Mouse (Mus musculus) T-cell, adult 2 months (primary cell): ENCODE measurements around the gene Olfr718-ps1.
"Not testable (repeated sequence)": the region's sequence is repeated elsewhere in the genome, so short reads cannot be mapped to it uniquely, and the experiment has no call there.

Source experiments
- DNase-seq: peaks from one replicate; pipeline ENCODE4 v3.0.0; 2022; ENCODE audit warnings: low spot score

The Olfr718-ps1 gene

DNA sequence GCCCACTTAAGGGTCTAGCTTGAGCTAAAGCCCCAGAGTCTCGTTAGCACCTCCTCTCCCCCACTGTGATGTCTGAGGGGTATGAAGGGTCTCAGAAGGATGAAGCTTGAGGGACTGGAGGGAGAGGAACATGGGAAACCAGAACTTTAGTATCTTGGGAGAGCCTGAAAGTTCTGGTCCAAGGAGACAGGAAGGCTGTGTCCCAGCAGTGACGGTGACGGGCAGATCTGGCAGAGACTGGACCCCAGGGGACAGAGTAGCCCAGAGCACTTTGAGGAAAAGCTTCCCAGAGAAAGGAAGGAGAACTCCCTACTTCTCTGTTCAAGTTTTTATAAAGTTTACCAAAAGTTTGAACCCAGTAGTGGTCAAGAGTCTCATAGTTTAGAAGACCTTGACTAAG is at the start of gene Olfr718-ps1:
Olfr718-ps1 (minus strand) TSS at position 101 of the 400 bp plus-strand sequence.
- DNase-seq: no peak

DNA sequence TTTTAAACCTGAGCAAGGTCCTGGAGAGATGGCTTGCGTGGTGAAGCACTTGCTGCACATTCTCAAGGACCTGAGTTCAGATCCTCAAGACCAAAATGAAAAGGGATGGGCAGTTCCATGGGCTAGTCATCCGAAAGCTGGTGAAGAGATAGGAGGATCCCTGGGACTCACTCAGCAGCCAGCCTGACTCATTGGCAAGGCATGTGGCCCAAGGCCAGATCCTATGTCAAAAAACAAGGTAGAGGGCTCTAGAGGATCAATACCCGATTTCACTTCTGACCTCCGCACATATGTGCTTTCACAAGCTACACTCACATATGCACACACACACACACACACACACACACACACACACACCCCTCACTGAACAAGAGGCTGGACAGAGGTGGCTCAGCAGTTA is 49.1 kb upstream of the Olfr718-ps1 start:
- DNase-seq: no peak

DNA sequence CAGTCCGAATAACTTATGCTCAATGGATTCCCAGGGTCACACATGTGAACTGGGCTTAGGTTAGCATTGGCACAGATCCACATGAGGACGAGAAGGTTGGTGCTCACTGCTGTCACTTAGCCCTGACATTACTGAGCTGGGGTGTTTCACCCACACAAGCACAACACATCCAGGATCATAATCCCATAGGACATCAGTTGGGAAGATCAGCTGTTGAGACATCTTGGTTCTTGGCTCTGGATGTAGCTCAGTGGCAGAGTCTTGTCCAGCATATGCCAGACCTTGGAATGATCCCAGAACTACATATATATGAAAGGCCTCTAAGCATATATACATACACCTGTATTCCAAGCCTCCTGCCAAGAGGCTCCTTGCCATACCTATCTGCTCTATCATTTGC is 47.8 kb upstream of the Olfr718-ps1 start:
- DNase-seq: no peak

DNA sequence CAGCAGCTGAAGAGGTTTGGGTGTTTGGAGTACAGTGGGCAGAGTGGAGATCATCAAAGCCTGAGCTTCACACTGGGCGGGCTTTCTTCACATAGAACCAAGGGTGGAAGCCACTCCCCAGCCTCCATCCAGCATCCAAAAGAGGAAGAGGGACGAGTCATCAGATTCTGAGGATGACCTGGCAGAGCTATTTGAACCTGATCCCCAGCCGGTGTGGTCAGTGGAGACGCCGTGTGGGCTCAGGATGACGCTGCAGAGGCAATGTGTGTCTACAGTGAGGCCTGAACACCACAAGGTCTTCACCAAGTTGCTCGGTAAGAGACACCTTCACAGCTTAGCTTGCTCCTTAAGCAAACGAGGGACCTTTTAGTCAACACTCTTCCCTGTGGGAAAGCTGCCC is 47.4 kb upstream of the Olfr718-ps1 start:
- not testable (repeated sequence) for DNase-seq

DNA sequence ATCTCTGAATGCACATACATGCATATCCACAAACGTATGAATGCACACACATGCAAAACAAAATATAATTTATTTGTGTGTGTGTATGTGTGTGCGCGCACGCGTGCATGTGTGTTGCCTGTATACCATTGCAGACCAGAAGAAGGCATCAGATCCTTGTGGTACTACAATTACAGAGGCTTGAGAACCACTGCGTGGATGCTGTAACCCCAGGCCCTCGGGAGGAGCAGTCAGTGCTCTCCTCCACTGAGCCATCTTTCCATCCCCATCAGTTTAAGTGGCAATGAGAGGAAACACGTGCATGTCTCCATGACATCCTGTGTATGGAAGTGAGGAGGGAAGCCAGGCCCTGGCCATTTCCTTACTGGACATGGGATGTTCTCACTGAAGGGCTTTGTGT is 45.4 kb upstream of the Olfr718-ps1 start:
- DNase-seq: no peak

DNA sequence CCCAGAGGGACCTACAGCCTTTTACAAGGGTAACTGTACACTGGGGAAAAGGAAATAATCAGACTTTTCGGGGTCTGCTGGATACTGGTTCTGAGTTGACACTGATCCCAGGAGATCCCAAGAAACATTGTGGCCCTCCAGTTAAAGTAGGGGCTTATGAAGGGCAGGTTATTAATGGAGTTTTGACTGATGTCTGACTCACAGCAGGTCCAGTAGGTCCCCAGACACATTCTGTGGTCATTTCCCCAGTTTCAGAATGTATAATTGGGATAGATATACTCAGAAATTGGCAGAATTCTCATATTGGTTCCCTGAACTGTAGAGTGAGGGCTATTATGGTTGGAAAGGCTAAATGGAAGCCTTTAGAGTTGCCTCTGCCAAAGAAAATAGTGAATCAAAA is 40.6 kb upstream of the Olfr718-ps1 start:
- DNase-seq: not testable (repeated sequence)

DNA sequence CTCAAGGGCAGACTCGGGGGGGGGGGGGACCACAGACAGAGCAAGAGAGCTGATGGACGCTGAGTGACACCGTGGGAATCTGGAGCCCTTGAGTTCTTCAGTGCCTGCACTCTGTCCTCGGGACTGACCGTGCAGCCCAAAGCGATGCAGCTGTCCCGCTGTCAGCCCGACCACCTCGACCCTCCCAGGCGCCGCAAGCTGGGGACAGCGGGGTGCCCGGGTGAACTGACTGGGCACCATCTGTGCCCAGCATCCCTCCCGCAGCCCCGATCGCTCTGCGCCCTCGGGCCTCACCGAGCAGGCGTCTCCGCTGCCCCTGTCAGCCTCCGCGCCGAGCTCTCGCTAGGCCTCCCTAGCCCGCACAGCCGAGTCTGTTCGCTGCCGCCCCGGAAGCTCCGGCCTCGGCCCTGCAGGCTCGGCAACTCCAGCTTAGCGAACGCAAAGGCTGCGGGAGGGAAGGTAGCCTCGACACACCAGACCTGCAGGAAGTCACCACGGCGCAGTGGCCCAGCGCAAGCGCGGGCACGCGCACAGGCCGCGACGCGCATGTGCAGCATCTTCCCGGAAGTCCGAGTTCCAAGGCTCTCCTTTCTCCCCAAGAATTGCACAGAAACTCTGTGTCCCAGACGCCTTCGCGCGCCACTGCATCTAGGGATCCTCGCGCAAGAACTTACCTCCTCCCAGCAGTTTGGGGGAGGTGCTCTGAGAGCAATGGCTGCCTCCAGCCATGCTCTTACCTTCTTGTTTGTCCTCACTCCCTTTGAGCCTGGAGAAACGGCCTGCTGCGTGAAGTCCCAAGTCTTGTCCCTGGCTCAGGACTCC is 33.1 kb upstream of the Olfr718-ps1 start, which contains the start of the genes Rbak and Spdye4b:
Rbak (minus strand) TSS at position 521 of the 822 bp plus-strand sequence.
Spdye4b (plus strand) TSS at position 763 of the 822 bp plus-strand sequence.
- DNase-seq: peak; percentile 90

DNA sequence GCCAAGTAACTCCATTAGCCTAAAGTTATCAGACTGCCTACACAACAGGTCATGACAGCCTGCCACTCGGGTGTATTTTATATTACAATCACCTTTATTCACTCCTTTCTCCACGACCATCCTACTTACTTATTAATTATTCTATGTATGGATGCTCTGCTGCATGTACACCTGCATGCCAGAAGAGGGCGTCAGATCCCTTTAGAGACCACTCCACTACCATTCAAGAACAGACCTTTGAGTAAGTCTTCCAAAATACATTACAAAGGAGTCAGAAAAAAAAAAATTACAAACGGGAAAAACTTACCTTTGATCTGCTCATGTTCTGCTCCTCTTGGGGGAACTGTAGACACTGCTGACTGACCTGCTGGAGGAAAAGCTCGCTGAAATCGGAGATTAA is 31.8 kb upstream of the Olfr718-ps1 start:
- peak; percentile 7 for DNase-seq

DNA sequence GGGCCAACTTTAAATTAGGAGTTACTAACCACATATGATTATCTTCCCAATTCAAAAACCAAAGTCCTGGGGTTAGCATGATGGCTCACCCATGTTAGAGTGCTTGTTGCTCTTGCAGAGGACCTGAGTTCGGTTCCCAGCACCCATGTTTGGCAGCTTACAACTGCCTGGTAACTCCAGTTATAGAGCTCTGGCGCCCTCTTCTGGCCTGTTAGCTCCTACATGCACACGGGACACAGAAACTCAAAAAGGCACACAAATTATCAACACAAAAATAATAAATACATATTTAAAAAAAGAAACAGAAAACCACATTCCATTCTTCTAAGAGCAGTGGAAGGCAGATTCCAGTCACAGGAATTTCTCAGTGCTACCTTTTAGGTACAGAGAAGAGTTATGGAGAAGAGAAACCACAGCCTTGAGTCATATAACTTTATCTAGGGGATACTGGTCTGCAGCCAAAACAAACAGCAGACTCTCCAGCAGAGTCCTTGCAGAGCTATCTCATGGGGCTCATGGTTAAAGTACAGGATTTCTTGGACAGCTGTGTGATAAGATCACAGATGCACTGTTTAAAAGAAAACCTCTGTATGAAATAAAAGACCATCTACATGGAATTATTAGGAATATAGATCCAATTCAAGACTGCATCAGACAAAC is 30.3 kb upstream of the Olfr718-ps1 start:
- no peak for DNase-seq

DNA sequence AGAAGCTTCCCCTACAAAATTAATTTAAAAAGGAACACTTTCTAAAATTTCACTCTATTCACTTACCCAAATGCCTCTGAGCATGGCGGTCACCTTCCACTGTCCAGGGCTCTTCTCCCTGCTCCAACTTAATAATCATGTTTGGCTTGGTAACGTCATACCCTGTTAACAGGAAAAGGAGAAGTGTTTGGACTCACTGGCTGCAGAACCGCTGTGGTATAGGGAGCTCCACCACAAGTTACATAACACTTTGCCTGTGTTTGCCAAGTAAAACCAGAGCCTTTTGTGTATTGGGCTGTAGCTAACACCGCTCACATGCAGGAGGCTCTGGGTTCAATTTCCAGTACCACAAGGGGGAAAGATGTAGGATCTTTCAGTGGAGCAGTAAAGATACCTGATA is 28.6 kb upstream of the Olfr718-ps1 start:
- DNase-seq: no peak

DNA sequence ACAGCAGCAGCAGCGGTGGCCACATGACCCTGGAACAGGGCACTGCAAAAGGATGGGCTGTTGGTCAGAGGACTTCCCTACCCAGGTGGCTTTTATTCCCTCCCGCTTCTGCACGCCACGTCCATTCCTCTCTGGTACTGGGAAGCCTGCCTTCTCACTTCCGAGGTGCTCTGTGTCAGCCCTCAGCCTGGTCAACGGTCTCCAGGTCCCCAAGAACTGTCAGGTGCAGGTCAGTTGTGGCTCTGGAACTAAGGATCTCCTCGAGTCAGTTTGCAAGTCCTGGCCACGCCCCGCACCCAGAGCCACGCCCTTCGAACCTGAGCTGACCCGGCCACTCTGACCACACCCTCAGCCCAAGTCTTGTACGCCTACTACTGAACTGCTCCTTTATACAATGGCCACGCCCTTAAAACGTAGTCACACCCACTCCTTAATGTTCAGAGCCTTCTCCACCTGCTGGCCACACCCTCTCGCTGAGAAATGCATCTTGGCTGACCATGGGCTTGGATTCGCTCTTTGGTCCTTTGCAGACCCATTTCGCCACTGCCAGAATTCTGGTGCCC is 18.2 kb upstream of the Olfr718-ps1 start:
- no peak for DNase-seq

DNA sequence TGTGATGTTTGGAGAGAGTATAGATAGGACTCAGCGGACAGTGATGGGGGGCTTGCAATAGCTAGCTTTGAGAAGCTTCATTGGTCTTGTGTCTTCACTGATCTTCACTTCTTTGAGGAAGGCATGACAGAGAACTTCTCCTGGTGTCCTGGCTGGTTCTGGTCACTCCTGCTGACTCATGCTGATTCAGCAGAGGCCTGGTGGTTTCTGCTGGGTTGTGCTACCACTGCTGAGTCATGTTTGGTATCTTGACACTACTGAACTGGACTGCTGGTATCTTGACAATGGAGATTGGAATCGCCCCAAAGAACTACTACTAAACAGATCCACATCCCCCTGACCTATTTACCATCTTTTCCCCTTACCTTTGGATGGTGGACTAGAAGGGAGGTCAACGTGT is 8.2 kb upstream of the Olfr718-ps1 start:
- DNase-seq: no peak

DNA sequence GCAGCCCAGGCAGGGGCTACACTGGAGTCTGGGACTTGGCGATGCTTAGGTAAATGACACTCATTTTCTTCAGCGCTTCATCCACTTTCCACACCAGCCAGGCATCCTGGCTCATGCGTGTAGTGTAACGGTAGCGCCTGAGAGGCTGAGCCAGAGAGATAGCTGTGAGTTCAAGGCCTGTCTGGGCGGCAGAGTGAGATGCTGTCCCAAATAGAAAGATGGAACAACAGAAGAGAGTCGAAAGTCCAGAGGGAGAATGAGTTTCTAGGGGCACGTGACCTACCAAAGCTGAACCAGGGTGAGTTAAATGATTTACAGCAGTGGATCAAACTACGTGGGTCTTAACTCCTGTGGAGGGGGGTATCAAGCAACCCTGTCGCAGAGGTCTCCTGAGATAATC is 6.4 kb upstream of the Olfr718-ps1 start:
- no peak for DNase-seq

DNA sequence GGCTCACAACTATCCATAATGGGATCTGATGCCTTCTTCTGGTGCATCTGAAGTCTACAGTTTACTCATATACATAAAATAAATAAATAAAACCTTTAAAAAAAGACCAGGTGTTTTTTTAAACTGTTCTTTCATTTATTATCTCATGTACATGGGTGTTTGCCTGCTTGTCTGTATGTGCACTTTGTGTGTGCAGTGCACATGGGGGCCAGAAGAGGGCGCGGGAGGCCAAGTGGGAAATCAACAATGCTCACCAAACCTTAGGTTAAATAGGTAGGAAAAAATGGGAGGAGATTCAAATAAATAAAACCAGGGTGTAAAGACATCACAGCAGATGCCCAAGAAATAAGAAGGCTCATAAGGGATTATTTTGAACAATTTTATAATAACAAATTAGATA is 2.7 kb upstream of the Olfr718-ps1 start:
- no peak for DNase-seq

DNA sequence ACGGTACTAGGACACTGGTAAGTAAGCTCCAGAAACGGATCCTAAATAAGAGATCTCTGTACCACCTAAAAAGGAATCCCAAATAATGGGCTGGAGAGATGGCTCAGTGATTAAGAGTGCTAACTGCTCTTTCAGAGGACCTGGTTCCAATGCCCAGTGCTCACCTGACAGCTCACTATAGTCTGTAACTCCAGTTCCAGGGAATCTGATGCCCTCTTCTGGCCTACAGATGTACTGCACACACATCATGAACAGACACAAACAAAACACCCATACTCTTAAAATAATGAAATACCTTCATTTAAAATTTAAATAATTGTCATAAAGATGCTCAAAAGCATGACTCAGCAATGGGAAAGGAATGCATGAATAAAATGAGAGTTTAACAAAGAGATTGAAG is 2.2 kb upstream of the Olfr718-ps1 start:
- no peak for DNase-seq

DNA sequence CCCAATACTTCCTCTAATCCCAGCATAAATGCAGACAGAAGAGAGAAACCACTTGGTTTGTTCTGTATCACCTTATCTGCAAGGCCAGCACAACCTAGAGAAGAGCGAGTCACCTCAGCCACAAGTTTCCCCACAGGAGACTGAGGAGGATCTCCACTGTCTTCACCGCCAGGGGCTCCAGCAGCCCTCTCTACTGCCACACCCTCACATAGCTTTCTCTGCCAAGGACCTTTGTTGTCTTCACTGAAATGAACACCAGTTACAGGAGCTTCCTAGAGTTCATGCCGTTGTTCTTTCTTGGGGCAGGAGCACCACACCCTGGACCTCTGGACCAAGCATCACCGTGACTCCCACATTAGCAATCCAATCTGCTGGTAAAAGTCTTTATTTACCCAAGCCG is 1.3 kb upstream of the Olfr718-ps1 start:
- no peak for DNase-seq

DNA sequence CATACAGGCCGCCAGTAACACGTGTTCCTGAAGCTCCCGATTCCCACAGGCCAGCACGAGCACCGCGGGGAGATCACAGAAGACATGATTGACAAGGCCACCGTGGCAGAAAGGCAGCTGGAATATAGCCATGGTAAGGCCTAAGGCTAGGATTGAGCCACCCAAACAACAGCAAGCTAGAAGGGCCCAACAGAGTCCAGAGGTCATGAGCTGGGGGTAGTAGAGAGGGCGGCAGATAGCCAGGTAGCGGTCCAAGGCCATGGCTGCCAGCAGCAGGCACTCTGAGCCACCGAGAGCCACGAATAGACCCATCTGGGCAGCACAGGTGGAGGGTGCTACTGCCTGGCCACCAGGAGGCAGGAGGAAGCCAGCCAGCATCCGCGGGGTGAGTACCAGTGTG is 9.8 kb downstream of the Olfr718-ps1 start:
- no peak for DNase-seq

DNA sequence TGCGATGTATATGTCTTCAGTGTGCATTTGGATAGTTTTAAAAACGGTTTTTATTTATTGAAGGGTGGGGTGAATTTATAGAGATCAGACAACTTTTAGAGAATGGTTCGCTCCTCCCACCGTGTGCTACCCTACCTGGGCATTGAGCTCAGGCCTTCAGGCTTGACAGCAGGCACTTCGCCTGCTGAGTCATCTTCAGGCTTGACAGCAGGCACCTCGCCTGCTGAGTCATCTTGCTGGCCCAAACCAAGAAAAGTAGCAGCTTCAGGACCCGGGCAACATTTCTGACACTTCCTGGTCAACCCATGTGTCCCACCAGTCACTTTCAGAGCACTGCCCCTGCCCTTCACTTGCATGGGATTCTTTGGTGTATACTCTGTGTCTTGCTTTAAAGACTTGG is 12.3 kb downstream of the Olfr718-ps1 start:
- DNase-seq: no peak

DNA sequence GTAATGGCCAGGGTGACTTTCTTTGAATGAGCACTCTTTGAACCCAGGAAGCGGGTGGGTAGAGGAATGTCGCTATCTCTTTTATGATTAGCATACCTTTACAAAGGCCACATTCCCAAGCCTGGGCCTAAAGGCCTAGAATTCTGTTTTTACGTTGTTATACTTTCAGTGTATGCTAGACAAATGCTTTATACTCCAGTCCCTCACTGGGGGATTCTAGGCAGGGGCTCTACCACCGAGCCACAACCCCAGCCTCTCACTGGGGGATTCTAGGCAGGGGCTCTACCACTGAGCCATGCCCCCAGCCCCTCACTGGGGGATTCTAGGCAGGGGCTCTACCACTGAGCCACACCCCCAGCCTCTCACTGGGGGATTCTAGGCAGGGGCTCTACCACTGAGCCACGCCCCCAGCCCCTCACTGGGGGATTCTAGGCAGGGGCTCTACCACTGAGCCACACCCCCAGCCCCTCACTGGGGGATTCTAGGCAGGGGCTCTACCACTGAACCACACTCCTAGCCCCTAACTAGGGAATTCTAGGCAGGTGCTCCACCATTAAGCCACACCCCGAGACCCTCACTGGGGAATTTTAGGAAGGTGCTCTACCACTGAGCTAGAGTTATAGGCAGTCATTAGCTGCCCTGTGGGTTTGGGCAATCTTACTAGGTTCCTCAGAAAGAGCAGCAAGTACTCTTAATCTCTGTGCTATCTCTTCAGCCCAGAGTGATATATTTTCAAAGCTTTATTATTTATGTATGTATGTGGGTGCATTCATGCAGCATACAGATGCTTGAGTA is 13.0 kb downstream of the Olfr718-ps1 start:
- DNase-seq: not testable (repeated sequence)

DNA sequence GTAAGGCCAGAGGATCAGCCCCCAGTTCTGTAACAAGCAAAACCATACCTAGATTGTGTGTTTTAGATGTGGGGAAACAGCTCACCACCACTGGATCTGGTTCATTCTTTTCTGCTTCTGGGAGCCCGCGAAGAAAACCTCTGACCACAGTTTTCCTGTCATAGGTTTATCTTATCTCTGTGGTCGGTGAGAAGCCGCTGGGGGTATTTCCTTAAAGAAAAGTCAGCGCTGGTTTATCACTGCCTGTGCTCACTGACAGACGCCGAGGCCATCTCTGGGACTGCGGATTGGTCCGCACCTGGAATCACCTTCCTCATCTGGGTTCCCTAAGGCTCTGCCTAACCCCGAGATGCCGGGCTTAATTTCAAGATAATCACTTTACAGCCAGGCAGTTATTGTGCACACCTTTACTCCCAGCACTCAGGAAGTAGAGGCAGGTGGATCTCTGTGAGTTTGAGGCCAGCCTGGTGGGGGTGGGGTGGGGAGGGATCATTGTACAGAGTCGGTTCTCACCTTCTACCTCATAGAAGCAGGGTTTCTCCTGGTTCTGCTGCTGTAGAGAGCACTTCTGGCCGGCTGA is 14.4 kb downstream of the Olfr718-ps1 start:
- DNase-seq: peak; percentile 76

DNA sequence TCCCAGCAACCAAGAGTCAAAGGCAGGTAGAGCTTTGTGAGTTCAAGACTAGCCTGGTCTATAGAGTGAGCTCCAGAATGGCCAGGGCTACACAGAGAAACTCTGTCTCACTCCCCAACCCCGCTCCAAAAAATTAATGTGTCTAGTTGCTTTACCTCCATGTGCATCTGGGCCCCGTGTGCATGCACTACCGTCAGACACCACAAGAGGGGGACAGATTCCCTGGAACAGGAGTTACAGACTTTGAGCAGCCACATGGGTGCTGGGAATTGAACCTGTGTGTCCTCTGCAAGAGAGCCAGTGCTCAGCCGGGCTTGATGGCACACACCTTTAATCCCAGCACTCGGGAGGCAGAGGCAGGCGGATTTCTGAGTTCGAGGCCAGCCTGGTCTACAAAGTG is 17.0 kb downstream of the Olfr718-ps1 start:
- no peak for DNase-seq

DNA sequence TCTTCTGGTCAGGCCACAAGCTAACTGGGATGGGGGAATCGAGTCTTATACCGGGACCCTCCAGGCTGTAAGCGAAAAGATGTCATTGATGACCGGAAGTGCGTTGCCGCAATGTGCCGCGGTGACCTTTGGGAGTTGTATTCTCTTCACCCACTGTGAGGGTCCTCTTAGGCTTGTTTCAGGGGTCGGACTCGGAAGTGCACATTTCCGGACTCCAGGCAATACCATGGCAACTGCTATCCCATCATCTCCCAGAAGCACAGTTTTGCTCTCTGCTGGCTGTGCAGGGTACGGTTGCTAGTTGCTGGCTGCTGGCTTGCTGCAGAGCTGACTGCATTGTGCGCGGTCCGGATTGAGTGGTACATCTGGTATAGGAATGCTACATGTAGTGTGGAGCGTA is 18.3 kb downstream of the Olfr718-ps1 start:
- no peak for DNase-seq
